Mouse (Mus musculus): ENCODE results near the gene Nfyc. TPM values are rescaled to one million over a fixed set of nuclear protein-coding genes. Genes with fewer than 3 reads are reported as not detected.
A peak's percentile ranks its signal among the peaks of the same experiment; 100 is the strongest.

Nfyc gene
- polyA plus RNA-seq, 2 experiments: 50.6 to 53.3 TPM

DNA sequence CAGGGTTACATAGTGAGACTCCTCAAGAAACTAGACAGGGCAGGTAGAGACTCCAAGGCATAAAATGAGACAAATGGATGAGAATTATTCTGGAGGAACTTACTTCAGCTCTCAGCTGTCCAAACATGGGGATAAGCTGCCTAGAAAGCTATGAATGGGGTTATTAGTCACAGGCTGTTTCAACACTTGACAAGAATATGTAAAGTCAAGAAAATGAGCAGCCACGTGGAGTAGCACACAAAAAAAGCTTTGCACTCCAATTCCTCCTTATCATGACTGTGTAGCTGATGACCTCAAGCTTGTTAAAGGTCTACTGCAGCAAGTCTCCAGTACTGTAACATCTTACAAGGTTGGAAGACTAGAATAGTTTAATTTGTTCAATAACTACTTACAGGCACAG, 12.1 kb downstream of the Nfyc start:
- DNase-seq (ENCODE audit: low read depth in 3 of 3, low spot score in 3 of 3) (no peak), ATAC-seq (ENCODE audit: insufficient read depth) (no peak)
- H3K9me3 ChIP-seq (ENCODE audit: control insufficient read depth, low read length): no peaks in the 10 kb centered on the region
- peaks cover 32 to 37% of the 10 kb centered on the region in 2 experiments for H3K4me1 ChIP-seq (replicated peaks; ENCODE audit: control insufficient read depth in 2 of 2, insufficient read depth in 2 of 2, low read length in 1 of 2)
- H3K4me3 ChIP-seq (ENCODE audit: insufficient read depth in 1 of 2, low read depth in 2 of 2, low read length in 2 of 2): no peak overlapping the region
- no peak overlapping the region for H3K27ac ChIP-seq
- H3K9ac ChIP-seq (replicated peaks): no peak overlapping the region
- TF ChIP-seq EP300 (IDR thresholded peaks at IDR 0.05; ENCODE audit: low read depth) (no peak), CTCF (IDR thresholded peaks at IDR 0.05; ENCODE audit: low read depth) (no peak)
- no peaks in the 10 kb centered on the region; the same call in 1 of the 2 replicates for H3K36me3 ChIP-seq (replicated peaks; ENCODE audit: control insufficient read depth, insufficient read depth, low read depth)
- no peak overlapping the region for H3K4me2 ChIP-seq (ENCODE audit: low read depth)
- 35% methylated on average over 1 of the region's 1 CpGs for WGBS (ENCODE audit: insufficient replicate concordance)
- H3K27me3 ChIP-seq (ENCODE audit: control insufficient read depth, insufficient read depth, low read length): no peaks in the 10 kb centered on the region

DNA sequence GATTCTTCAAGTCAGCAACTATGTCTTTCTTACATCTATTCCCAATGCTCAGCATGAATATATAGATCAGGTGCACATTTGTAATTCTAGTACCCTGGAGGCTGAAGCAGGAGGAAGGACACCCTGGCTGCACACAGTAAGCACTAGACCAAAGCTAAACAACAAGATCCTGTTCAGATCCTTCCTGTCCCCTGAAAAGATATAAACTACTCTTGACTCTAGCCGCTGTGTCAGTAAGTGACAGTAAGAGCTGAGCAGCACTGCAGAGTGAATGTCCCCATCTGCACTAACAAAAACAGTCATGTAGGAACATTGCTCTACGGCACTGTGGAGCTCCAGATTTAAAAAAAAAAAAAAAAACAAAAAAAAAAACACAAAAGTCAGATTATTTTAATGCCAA, 13.4 kb downstream of the Nfyc start:
- Histone ChIP-seq H3K9ac (replicated peaks) (no peak overlapping the region), H3K4me1 (replicated peaks; ENCODE audit: control insufficient read depth in 2 of 2, insufficient read depth in 2 of 2, low read length in 1 of 2) (peaks cover 24 to 26% of the 10 kb centered on the region in 2 experiments), H3K36me3 (replicated peaks; ENCODE audit: control insufficient read depth, insufficient read depth, low read depth) (no peaks in the 10 kb centered on the region; the same call in 1 of the 2 replicates), H3K27ac (no peak overlapping the region), H3K27me3 (ENCODE audit: control insufficient read depth, insufficient read depth, low read length) (no peaks in the 10 kb centered on the region), H3K4me2 (ENCODE audit: low read depth) (no peak overlapping the region), H3K9me3 (ENCODE audit: control insufficient read depth, low read length) (no peaks in the 10 kb centered on the region), H3K4me3 (ENCODE audit: insufficient read depth in 1 of 2, low read depth in 2 of 2, low read length in 2 of 2) (no peak overlapping the region)
- TF ChIP-seq CTCF (IDR thresholded peaks at IDR 0.05; ENCODE audit: low read depth) (no peak), EP300 (IDR thresholded peaks at IDR 0.05; ENCODE audit: low read depth) (no peak)
- no peak for DNase-seq (ENCODE audit: low read depth in 3 of 3, low spot score in 3 of 3)
- 80% methylated on average over 2 of the region's 2 CpGs for WGBS (ENCODE audit: insufficient replicate concordance)
- ATAC-seq (ENCODE audit: insufficient read depth): no peak

DNA sequence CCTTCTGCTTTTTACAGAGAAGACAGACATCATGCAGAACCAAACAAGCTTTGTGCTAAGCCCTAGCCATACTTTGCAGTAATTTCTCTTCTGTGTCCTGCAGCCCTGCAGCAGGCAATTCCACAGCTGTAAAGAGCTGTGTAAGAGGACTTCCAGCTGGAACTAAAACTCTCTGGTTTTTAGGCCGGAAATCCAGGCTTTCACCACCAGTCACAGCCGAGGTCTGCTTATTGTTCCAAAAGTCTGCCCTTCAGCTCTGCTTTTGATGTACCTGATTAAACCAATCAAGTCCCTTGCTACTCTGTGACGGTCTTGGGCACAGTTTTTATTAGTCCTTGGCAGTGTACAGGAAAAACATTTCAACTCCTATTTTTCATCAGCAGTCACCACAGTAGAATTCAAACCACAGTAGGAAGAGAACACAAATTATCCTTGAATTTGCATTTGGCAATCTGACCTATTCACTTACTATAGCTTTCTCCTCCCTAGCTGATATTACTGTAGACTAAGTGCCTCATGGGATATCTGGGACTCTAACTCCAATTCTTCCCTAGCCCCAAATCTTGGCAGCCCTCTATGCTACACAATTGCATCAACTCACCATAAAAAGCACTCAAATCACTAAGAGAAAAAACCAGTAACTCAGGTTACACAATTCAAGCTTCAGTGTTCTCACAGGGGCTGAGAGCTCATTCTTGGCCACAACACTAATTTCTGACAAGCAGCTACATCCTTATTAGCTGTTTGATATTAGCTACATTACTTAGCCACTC, 14.2 kb downstream of the Nfyc start:
- H3K9me3 ChIP-seq (ENCODE audit: control insufficient read depth, low read length): no peaks in the 10 kb centered on the region
- H3K4me3 ChIP-seq (ENCODE audit: insufficient read depth in 1 of 2, low read depth in 2 of 2, low read length in 2 of 2): no peak overlapping the region
- H3K9ac ChIP-seq (replicated peaks): no peak overlapping the region
- no peaks in the 10 kb centered on the region for H3K27me3 ChIP-seq (ENCODE audit: control insufficient read depth, insufficient read depth, low read length)
- H3K27ac ChIP-seq: no peak overlapping the region
- ATAC-seq (ENCODE audit: insufficient read depth) (no peak), DNase-seq (ENCODE audit: low read depth in 3 of 3, low spot score in 3 of 3) (no peak)
- no peaks in the 10 kb centered on the region for H3K36me3 ChIP-seq (replicated peaks; ENCODE audit: control insufficient read depth, insufficient read depth, low read depth)
- 41% methylated on average over 3 of the region's 3 CpGs for WGBS (ENCODE audit: insufficient replicate concordance)
- no peak for TF ChIP-seq EP300 (IDR thresholded peaks at IDR 0.05; ENCODE audit: low read depth)
- peaks cover 18 to 23% of the 10 kb centered on the region in 2 experiments for H3K4me1 ChIP-seq (replicated peaks; ENCODE audit: control insufficient read depth in 2 of 2, insufficient read depth in 2 of 2, low read length in 1 of 2)
- peak overlapping the region; percentile 6 for H3K4me2 ChIP-seq (ENCODE audit: low read depth)

DNA sequence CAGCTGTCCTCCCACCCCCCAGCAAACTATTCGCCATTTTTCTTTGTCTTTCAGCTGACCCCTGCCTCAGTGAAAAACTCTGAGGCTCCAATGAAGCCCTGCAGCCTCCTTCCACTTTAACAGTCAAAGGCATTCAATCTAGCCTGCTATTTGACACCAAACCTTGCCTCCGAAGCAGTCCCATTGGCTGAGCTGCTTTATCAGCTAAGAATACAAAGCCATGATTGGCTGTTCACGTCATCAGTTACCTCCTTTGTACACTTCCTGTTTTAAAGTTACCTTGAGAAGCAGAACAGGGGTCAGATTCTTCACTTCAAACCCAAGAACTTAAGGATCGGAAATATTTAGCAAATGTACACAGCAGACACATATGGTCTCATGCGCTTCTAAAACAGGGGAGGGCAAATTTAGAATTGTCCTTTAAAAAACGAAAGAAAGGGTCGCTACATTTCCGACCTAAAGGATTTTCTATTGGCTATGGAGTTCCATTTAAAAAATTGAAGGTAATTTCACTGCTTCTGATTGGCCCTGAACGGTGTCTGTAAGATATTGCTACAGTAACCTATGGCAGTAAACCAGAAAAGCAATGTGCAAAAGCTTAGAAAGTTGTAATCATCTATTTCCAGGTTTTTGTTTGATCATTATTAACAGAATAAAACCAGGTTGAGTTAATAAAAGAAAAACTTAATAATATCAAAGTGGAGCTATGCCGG, 15.6 kb downstream of the Nfyc start:
- Histone ChIP-seq H3K4me2 (ENCODE audit: low read depth) (peak overlapping the region; percentile 81), H3K9ac (replicated peaks) (peak overlapping the region; percentile 68), H3K36me3 (replicated peaks; ENCODE audit: control insufficient read depth, insufficient read depth, low read depth) (no peaks in the 10 kb centered on the region), H3K4me3 (ENCODE audit: insufficient read depth in 1 of 2, low read depth in 2 of 2, low read length in 2 of 2) (peak overlapping the region; percentile 63 to 75), H3K4me1 (replicated peaks; ENCODE audit: control insufficient read depth in 2 of 2, insufficient read depth in 2 of 2, low read length in 1 of 2) (peaks cover 16 to 26% of the 10 kb centered on the region in 2 experiments), H3K27me3 (ENCODE audit: control insufficient read depth, insufficient read depth, low read length) (no peaks in the 10 kb centered on the region), H3K9me3 (ENCODE audit: control insufficient read depth, low read length) (no peaks in the 10 kb centered on the region), H3K27ac (peak overlapping the region; percentile 16)
- 9% methylated on average over 10 of the region's 10 CpGs for WGBS (ENCODE audit: insufficient replicate concordance)
- DNase-seq (ENCODE audit: low read depth in 3 of 3, low spot score in 3 of 3) (peak; percentile 86 to 92 (median 91)), ATAC-seq (ENCODE audit: insufficient read depth) (peak; percentile 97)
- TF ChIP-seq EP300 (IDR thresholded peaks at IDR 0.05; ENCODE audit: low read depth) (no peak), CTCF (IDR thresholded peaks at IDR 0.05; ENCODE audit: low read depth) (no peak)

DNA sequence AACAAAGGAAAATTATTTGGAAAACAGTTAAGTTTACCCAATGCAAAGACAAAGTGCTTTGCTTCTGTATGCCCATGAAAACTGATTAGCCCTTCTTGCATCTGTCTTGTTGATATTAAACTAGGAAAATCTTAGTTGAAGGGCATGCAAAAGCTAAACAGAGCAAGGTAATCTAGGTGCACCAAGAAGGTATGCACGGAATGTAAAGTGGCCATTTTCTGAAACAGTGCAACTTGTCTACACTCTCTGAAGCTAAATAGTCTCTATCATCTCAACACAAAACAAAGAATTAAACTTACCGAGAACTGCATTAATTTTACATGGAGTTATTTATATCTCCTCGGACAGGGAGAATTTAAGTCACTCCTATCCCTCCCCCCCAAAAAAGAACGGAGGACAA, 16.2 kb downstream of the Nfyc start:
- DNase-seq (ENCODE audit: low read depth in 3 of 3, low spot score in 3 of 3) (no peak), ATAC-seq (ENCODE audit: insufficient read depth) (no peak)
- Histone ChIP-seq H3K9me3 (ENCODE audit: control insufficient read depth, low read length) (no peaks in the 10 kb centered on the region), H3K4me1 (replicated peaks; ENCODE audit: control insufficient read depth in 2 of 2, insufficient read depth in 2 of 2, low read length in 1 of 2) (peaks cover 16 to 26% of the 10 kb centered on the region in 2 experiments), H3K27me3 (ENCODE audit: control insufficient read depth, insufficient read depth, low read length) (no peaks in the 10 kb centered on the region), H3K4me3 (ENCODE audit: insufficient read depth in 1 of 2, low read depth in 2 of 2, low read length in 2 of 2) (peak overlapping the region; percentile 63 to 75), H3K9ac (replicated peaks) (peak overlapping the region; percentile 68), H3K36me3 (replicated peaks; ENCODE audit: control insufficient read depth, insufficient read depth, low read depth) (no peaks in the 10 kb centered on the region), H3K4me2 (ENCODE audit: low read depth) (peak overlapping the region; percentile 81), H3K27ac (peak overlapping the region; percentile 36)
- 30% methylated on average over 4 of the region's 4 CpGs for WGBS (ENCODE audit: insufficient replicate concordance)
- no peak for TF ChIP-seq EP300 (IDR thresholded peaks at IDR 0.05; ENCODE audit: low read depth)
- TF ChIP-seq CTCF (IDR thresholded peaks at IDR 0.05; ENCODE audit: low read depth): no peak

All from liver, embryonic 14.5 days (tissue).